Mouse (Mus musculus): ENCODE measurements around the gene Cyp2s1. TPM values are rescaled to one million over a fixed set of nuclear protein-coding genes. Genes with fewer than 3 reads are reported as not detected.
A peak's percentile ranks its signal among the peaks of the same experiment; 100 is the strongest.

The Cyp2s1 gene
- polyA plus RNA-seq, 1 experiment from 2014 or later, result 0.95 TPM

- Histone ChIP-seq H3K9ac (ENCODE audit: low read length) (no peak overlapping the region), H3K4me2 (ENCODE audit: low read length) (no peak overlapping the region), H3K4me3 (ENCODE audit: low read depth, low read length) (no peak overlapping the region), H3K27ac (ENCODE audit: low read depth, low read length) (no peak overlapping the region), H3K36me3 (ENCODE audit: control insufficient read depth, insufficient read depth, low read length) (no peaks in the 10 kb centered on the region), H3K27me3 (replicated peaks; ENCODE audit: control insufficient read depth, insufficient read depth, low read length) (no peaks in the 10 kb centered on the region), H3K9me3 (replicated peaks; ENCODE audit: control insufficient read depth, low read length) (no peaks in the 10 kb centered on the region), H3K4me1 (ENCODE audit: control insufficient read depth, insufficient read depth, low read length) (no peaks in the 10 kb centered on the region)
- no peak for DNase-seq (ENCODE audit: low spot score)
- ATAC-seq, result no peak
- 80% methylated on average over 3 of the region's 3 CpGs for WGBS
These were observed 28.2 kb upstream of the Cyp2s1 start for GRCm38 (mm10) chr7:25844885-25845284.

GRCm38 (mm10) chr7:25844423-25844822 is 27.7 kb upstream of the Cyp2s1 start:
- Histone ChIP-seq H3K9me3 (replicated peaks; ENCODE audit: control insufficient read depth, low read length) (no peaks in the 10 kb centered on the region), H3K4me1 (ENCODE audit: control insufficient read depth, insufficient read depth, low read length) (no peaks in the 10 kb centered on the region), H3K4me2 (ENCODE audit: low read length) (no peak overlapping the region), H3K36me3 (ENCODE audit: control insufficient read depth, insufficient read depth, low read length) (no peaks in the 10 kb centered on the region), H3K27me3 (replicated peaks; ENCODE audit: control insufficient read depth, insufficient read depth, low read length) (no peaks in the 10 kb centered on the region), H3K4me3 (ENCODE audit: low read depth, low read length) (no peak overlapping the region), H3K9ac (ENCODE audit: low read length) (no peak overlapping the region), H3K27ac (ENCODE audit: low read depth, low read length) (no peak overlapping the region)
- 78% methylated on average over 8 of the region's 8 CpGs for WGBS
- DNase-seq (ENCODE audit: low spot score) (no peak), ATAC-seq (no peak)

GRCm38 (mm10) chr7:25843492-25843891 is 26.8 kb upstream of the Cyp2s1 start:
- no peaks in the 10 kb centered on the region for H3K27me3 ChIP-seq (replicated peaks; ENCODE audit: control insufficient read depth, insufficient read depth, low read length)
- no peaks in the 10 kb centered on the region for H3K4me1 ChIP-seq (ENCODE audit: control insufficient read depth, insufficient read depth, low read length)
- H3K4me2 ChIP-seq (ENCODE audit: low read length), result no peak overlapping the region
- H3K36me3 ChIP-seq (ENCODE audit: control insufficient read depth, insufficient read depth, low read length), result no peaks in the 10 kb centered on the region
- no peak overlapping the region for H3K4me3 ChIP-seq (ENCODE audit: low read depth, low read length)
- DNase-seq (ENCODE audit: low spot score), result peak; percentile 11
- no peak for ATAC-seq
- H3K9me3 ChIP-seq (replicated peaks; ENCODE audit: control insufficient read depth, low read length), result no peaks in the 10 kb centered on the region
- H3K9ac ChIP-seq (ENCODE audit: low read length), result no peak overlapping the region
- H3K27ac ChIP-seq (ENCODE audit: low read depth, low read length), result no peak overlapping the region
- 25% methylated on average over 2 of the region's 2 CpGs for WGBS

- DNase-seq (ENCODE audit: low spot score) (no peak), ATAC-seq (no peak)
- no peaks in the 10 kb centered on the region for H3K27me3 ChIP-seq (replicated peaks; ENCODE audit: control insufficient read depth, insufficient read depth, low read length)
- 79% methylated on average over 4 of the region's 4 CpGs for WGBS
- H3K4me2 ChIP-seq (ENCODE audit: low read length), result no peak overlapping the region
- no peak overlapping the region for H3K27ac ChIP-seq (ENCODE audit: low read depth, low read length)
- no peaks in the 10 kb centered on the region for H3K4me1 ChIP-seq (ENCODE audit: control insufficient read depth, insufficient read depth, low read length)
- H3K4me3 ChIP-seq (ENCODE audit: low read depth, low read length), result no peak overlapping the region
- H3K36me3 ChIP-seq (ENCODE audit: control insufficient read depth, insufficient read depth, low read length), result no peaks in the 10 kb centered on the region
- H3K9me3 ChIP-seq (replicated peaks; ENCODE audit: control insufficient read depth, low read length), result no peaks in the 10 kb centered on the region
- no peak overlapping the region for H3K9ac ChIP-seq (ENCODE audit: low read length)
These were observed 24.2 kb upstream of the Cyp2s1 start for GRCm38 (mm10) chr7:25840908-25841307.

GRCm38 (mm10) chr7:25835188-25835891 is 18.6 kb upstream of the Cyp2s1 start:
- Histone ChIP-seq H3K27ac (ENCODE audit: low read depth, low read length) (no peak overlapping the region), H3K27me3 (replicated peaks; ENCODE audit: control insufficient read depth, insufficient read depth, low read length) (no peaks in the 10 kb centered on the region), H3K36me3 (ENCODE audit: control insufficient read depth, insufficient read depth, low read length) (no peaks in the 10 kb centered on the region), H3K4me3 (ENCODE audit: low read depth, low read length) (no peak overlapping the region), H3K9ac (ENCODE audit: low read length) (no peak overlapping the region), H3K4me1 (ENCODE audit: control insufficient read depth, insufficient read depth, low read length) (no peaks in the 10 kb centered on the region), H3K9me3 (replicated peaks; ENCODE audit: control insufficient read depth, low read length) (no peaks in the 10 kb centered on the region), H3K4me2 (ENCODE audit: low read length) (no peak overlapping the region)
- no peak for DNase-seq (ENCODE audit: low spot score)
- no peak for ATAC-seq
- WGBS, result 86% methylated on average over 10 of the region's 10 CpGs

GRCm38 (mm10) chr7:25831557-25832530 is 15.1 kb upstream of the Cyp2s1 start:
- DNase-seq (ENCODE audit: low spot score) (no peak), ATAC-seq (no peak)
- Histone ChIP-seq H3K9me3 (replicated peaks; ENCODE audit: control insufficient read depth, low read length) (no peaks in the 10 kb centered on the region), H3K4me3 (ENCODE audit: low read depth, low read length) (no peak overlapping the region), H3K9ac (ENCODE audit: low read length) (no peak overlapping the region), H3K4me2 (ENCODE audit: low read length) (no peak overlapping the region), H3K4me1 (ENCODE audit: control insufficient read depth, insufficient read depth, low read length) (no peaks in the 10 kb centered on the region), H3K27me3 (replicated peaks; ENCODE audit: control insufficient read depth, insufficient read depth, low read length) (no peaks in the 10 kb centered on the region), H3K27ac (ENCODE audit: low read depth, low read length) (no peak overlapping the region), H3K36me3 (ENCODE audit: control insufficient read depth, insufficient read depth, low read length) (no peaks in the 10 kb centered on the region)
- WGBS, result 86% methylated on average over 10 of the region's 10 CpGs

GRCm38 (mm10) chr7:25830251-25830650 is 13.5 kb upstream of the Cyp2s1 start:
- no peak overlapping the region for H3K27ac ChIP-seq (ENCODE audit: low read depth, low read length)
- 86% methylated on average over 2 of the region's 2 CpGs for WGBS
- H3K9ac ChIP-seq (ENCODE audit: low read length), result no peak overlapping the region

GRCm38 (mm10) chr7:25827199-25827598 is 10.5 kb upstream of the Cyp2s1 start:
- H3K36me3 ChIP-seq (ENCODE audit: control insufficient read depth, insufficient read depth, low read length), result no peaks in the 10 kb centered on the region
- no peak for DNase-seq (ENCODE audit: low spot score)
- no peak overlapping the region for H3K9ac ChIP-seq (ENCODE audit: low read length)
- no peak for ATAC-seq
- WGBS, result 76% methylated on average over 3 of the region's 3 CpGs
- H3K27me3 ChIP-seq (replicated peaks; ENCODE audit: control insufficient read depth, insufficient read depth, low read length), result no peaks in the 10 kb centered on the region
- no peaks in the 10 kb centered on the region for H3K9me3 ChIP-seq (replicated peaks; ENCODE audit: control insufficient read depth, low read length)
- no peaks in the 10 kb centered on the region for H3K4me1 ChIP-seq (ENCODE audit: control insufficient read depth, insufficient read depth, low read length)
- H3K4me2 ChIP-seq (ENCODE audit: low read length), result no peak overlapping the region
- H3K27ac ChIP-seq (ENCODE audit: low read depth, low read length), result no peak overlapping the region
- H3K4me3 ChIP-seq (ENCODE audit: low read depth, low read length), result no peak overlapping the region

More at GRCm38 (mm10) chr7:25830251-25830650, 13.5 kb upstream of the Cyp2s1 start:
- no peaks in the 10 kb centered on the region for H3K27me3 ChIP-seq (replicated peaks; ENCODE audit: control insufficient read depth, insufficient read depth, low read length)
- H3K4me1 ChIP-seq (ENCODE audit: control insufficient read depth, insufficient read depth, low read length), result no peaks in the 10 kb centered on the region
- no peak for ATAC-seq
- no peak overlapping the region for H3K4me3 ChIP-seq (ENCODE audit: low read depth, low read length)
- H3K4me2 ChIP-seq (ENCODE audit: low read length), result no peak overlapping the region
- no peaks in the 10 kb centered on the region for H3K36me3 ChIP-seq (ENCODE audit: control insufficient read depth, insufficient read depth, low read length)
- H3K9me3 ChIP-seq (replicated peaks; ENCODE audit: control insufficient read depth, low read length), result no peaks in the 10 kb centered on the region
- DNase-seq (ENCODE audit: low spot score), result no peak

GRCm38 (mm10) chr7:25826029-25826428 is 9.3 kb upstream of the Cyp2s1 start:
- Histone ChIP-seq H3K9ac (ENCODE audit: low read length) (no peak overlapping the region), H3K4me3 (ENCODE audit: low read depth, low read length) (no peak overlapping the region), H3K27ac (ENCODE audit: low read depth, low read length) (no peak overlapping the region), H3K27me3 (replicated peaks; ENCODE audit: control insufficient read depth, insufficient read depth, low read length) (no peaks in the 10 kb centered on the region), H3K4me2 (ENCODE audit: low read length) (no peak overlapping the region), H3K9me3 (replicated peaks; ENCODE audit: control insufficient read depth, low read length) (no peaks in the 10 kb centered on the region), H3K4me1 (ENCODE audit: control insufficient read depth, insufficient read depth, low read length) (no peaks in the 10 kb centered on the region), H3K36me3 (ENCODE audit: control insufficient read depth, insufficient read depth, low read length) (no peaks in the 10 kb centered on the region)
- WGBS, result 85% methylated on average over 6 of the region's 6 CpGs
- DNase-seq (ENCODE audit: low spot score) (no peak), ATAC-seq (no peak)

Measured in forebrain, embryonic 14.5 days (tissue).